Mouse (Mus musculus): ENCODE measurements around the gene Zfp775. TPM values are rescaled to one million over a fixed set of nuclear protein-coding genes. Genes with fewer than 3 reads are reported as not detected.
A peak's percentile ranks its signal among the peaks of the same experiment; 100 is the strongest.

Zfp775 gene
- 11.4 and 13.8 TPM in 2 replicates for polyA plus RNA-seq (2015; fragmentation: Nextera tagmentation; extraction: Ambion mirVana)

DNA sequence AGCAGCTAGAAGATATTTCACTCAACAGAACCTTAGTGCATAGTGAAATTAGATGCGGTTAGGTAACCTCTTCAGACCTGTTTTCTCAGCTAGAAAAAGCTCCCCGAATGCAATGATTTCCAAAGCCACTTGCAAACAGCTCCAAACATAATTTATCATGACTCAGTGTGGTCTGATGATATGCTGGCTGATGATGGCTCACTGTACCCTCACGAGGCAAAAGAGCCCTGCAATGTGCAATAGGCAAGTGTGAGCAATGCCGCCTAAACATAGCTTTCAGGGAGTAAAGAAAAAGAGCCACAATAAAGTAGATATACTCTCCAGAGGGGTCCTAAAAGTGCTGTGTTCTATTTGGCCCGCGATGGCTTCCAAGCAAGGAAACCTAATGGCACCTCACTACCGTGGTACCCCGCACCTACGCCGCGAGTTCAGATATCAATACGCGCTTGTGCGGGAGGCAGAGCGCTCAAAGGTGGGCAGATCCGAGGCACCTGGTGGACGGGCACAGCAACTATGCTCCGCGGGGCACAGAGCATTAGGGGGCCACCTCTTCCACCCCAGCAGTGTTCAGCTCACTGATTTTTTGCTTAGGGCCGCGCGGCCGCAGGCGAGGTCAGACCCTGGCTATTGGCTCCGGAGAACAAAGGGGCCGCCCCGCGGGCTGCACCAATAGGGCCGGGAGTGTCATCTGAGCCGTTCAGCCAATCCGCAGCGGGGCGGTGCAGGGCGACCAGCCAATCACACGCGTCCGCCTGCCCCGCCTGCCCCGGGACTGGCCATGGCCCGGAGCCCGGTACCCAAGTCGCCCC is at the start of gene Zfp775:
Gene Zfp775 (plus strand): TSS at position 793 of the 809 bp plus-strand sequence.
- Histone ChIP-seq H3K27ac (ENCODE audit: low read depth, low read length) (peak within 1 kb of the TSS; percentile 93), H3K4me1 (ENCODE audit: control insufficient read depth, insufficient read depth, low read depth, low read length) (peaks cover 14% of the 10 kb centered on the region), H3K4me2 (ENCODE audit: low read length) (peak within 1 kb of the TSS; percentile 91), H3K4me3 (ENCODE audit: low read length) (peak within 1 kb of the TSS; percentile 74), H3K9me3 (ENCODE audit: control insufficient read depth, low read length) (peaks cover 14% of the 10 kb centered on the region), H3K27me3 (replicated peaks; ENCODE audit: control insufficient read depth, insufficient read depth, low read length) (no peaks in the 10 kb centered on the region), H3K36me3 (ENCODE audit: control insufficient read depth, insufficient read depth, low read length) (peaks cover 29% of the 10 kb centered on the region), H3K9ac (ENCODE audit: low read depth, low read length) (peak within 1 kb of the TSS; percentile 97)
- 3% methylated on average over 42 of the region's 42 CpGs for WGBS
- peak; percentile 99 for ATAC-seq

GRCm38 (mm10) chr6:48552918-48553317 is 48.9 kb upstream of the Zfp775 start:
- H3K36me3 ChIP-seq (ENCODE audit: control insufficient read depth, insufficient read depth, low read length) = no peaks in the 10 kb centered on the region; the same call in 1 of the 2 replicates
- peaks cover 9% of the 10 kb centered on the region for H3K4me1 ChIP-seq (ENCODE audit: control insufficient read depth, insufficient read depth, low read depth, low read length)
- H3K27me3 ChIP-seq (replicated peaks; ENCODE audit: control insufficient read depth, insufficient read depth, low read length) = no peaks in the 10 kb centered on the region
- ATAC-seq = no peak
- no peak overlapping the region for H3K27ac ChIP-seq (ENCODE audit: low read depth, low read length)
- H3K4me2 ChIP-seq (ENCODE audit: low read length) = no peak overlapping the region
- WGBS = 63% methylated on average over 4 of the region's 4 CpGs
- H3K9me3 ChIP-seq (ENCODE audit: control insufficient read depth, low read length) = no peaks in the 10 kb centered on the region
- no peak overlapping the region for H3K9ac ChIP-seq (ENCODE audit: low read depth, low read length)
- H3K4me3 ChIP-seq (ENCODE audit: low read length) = no peak overlapping the region

DNA sequence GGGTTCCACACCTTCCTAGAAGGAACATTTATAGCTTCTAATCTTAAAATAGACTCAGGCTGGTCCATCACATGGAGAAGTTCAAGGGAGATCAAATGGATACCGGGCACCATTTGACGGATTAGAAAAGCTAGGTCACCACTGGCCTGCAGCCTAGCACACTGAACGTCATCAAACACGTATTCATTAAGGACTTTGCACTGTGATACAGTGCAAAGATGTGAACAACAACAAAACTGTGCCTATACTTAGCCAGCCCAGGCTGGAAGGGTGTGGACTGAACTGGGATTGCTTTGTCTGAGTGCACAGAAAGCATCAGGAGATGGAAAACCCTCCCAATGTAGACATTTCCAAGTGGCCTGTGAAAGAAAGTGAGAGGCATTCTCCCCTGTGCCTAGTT is 48.0 kb upstream of the Zfp775 start:
- WGBS = 71% methylated on average over 4 of the region's 4 CpGs
- peak overlapping the region; percentile 62 for H3K4me3 ChIP-seq (ENCODE audit: low read length)
- ATAC-seq = peak; percentile 19

GRCm38 (mm10) chr6:48554280-48555103 is 47.4 kb upstream of the Zfp775 start, which contains the start of gene Lrrc61:
Gene Lrrc61 (plus strand): TSS chr6:48554796.
- peak within 1 kb of the TSS; percentile 82 for H3K9ac ChIP-seq (ENCODE audit: low read depth, low read length)
- WGBS = under 1% methylated on average over 39 of the region's 39 CpGs

More for the DNA sequence above, 48.0 kb upstream of the Zfp775 start:
- no peaks in the 10 kb centered on the region for H3K27me3 ChIP-seq (replicated peaks; ENCODE audit: control insufficient read depth, insufficient read depth, low read length)
- peaks cover 9% of the 10 kb centered on the region for H3K4me1 ChIP-seq (ENCODE audit: control insufficient read depth, insufficient read depth, low read depth, low read length)
- no peaks in the 10 kb centered on the region for H3K9me3 ChIP-seq (ENCODE audit: control insufficient read depth, low read length)
- peak overlapping the region; percentile 94 for H3K27ac ChIP-seq (ENCODE audit: low read depth, low read length)
- H3K4me2 ChIP-seq (ENCODE audit: low read length) = peak overlapping the region; percentile 76
- H3K36me3 ChIP-seq (ENCODE audit: control insufficient read depth, insufficient read depth, low read length) = no peaks in the 10 kb centered on the region; the same call in 1 of the 2 replicates
- peak overlapping the region; percentile 82 for H3K9ac ChIP-seq (ENCODE audit: low read depth, low read length)

DNA sequence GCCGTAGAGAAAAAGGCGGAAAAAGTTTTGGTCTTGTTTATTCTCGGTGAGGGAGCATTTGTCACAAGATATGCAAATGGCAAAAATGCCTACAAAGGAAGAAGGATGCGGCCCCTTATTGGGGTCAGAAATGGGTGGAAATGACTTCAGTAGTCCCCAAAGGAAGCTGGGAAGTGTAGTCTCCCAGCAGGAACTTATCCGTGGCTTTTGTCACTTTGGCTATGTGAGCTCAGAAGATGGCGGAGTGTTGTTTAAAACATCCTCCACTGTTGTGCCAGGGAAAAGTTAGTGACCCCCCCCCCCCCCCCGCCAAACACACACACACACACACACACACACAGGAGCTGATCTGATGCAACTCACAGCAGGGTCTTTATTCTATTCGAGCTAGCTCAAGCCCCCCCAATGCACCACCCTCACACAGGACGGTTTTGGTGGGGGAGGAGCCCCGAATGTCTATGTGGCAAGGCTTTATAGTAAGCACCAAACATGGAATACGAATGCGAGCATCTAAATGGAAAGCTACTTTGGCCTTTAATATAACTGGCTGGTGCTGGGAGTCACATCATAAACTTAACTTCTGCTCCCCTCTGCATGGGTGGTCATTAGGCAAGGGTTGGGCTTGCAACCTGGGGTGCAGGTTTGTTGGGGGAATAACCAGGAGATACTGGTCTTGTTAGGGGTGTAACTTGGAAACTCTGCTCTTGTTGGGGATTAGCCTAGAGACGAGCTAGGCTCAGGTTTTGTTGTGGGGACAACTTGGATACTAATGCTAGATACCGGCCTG is 46.6 kb upstream of the Zfp775 start:
- peak overlapping the region; percentile 94 for H3K27ac ChIP-seq (ENCODE audit: low read depth, low read length)
- no peaks in the 10 kb centered on the region for H3K27me3 ChIP-seq (replicated peaks; ENCODE audit: control insufficient read depth, insufficient read depth, low read length)
- ATAC-seq = peak; percentile 87
- no peaks in the 10 kb centered on the region for H3K9me3 ChIP-seq (ENCODE audit: control insufficient read depth, low read length)
- 30% methylated on average over 13 of the region's 14 CpGs for WGBS
- H3K36me3 ChIP-seq (ENCODE audit: control insufficient read depth, insufficient read depth, low read length) = no peaks in the 10 kb centered on the region; the same call in 1 of the 2 replicates
- H3K4me2 ChIP-seq (ENCODE audit: low read length) = peak overlapping the region; percentile 76
- H3K4me3 ChIP-seq (ENCODE audit: low read length) = peak overlapping the region; percentile 62
- peak overlapping the region; percentile 82 for H3K9ac ChIP-seq (ENCODE audit: low read depth, low read length)
- peaks cover 9% of the 10 kb centered on the region for H3K4me1 ChIP-seq (ENCODE audit: control insufficient read depth, insufficient read depth, low read depth, low read length)

More at GRCm38 (mm10) chr6:48554280-48555103, 47.4 kb upstream of the Zfp775 start, which contains the start of gene Lrrc61:
- Histone ChIP-seq H3K4me2 (ENCODE audit: low read length) (peak within 1 kb of the TSS; percentile 76), H3K4me1 (ENCODE audit: control insufficient read depth, insufficient read depth, low read depth, low read length) (peaks cover 9% of the 10 kb centered on the region), H3K4me3 (ENCODE audit: low read length) (peak within 1 kb of the TSS; percentile 62), H3K27me3 (replicated peaks; ENCODE audit: control insufficient read depth, insufficient read depth, low read length) (no peaks in the 10 kb centered on the region), H3K9me3 (ENCODE audit: control insufficient read depth, low read length) (no peaks in the 10 kb centered on the region), H3K36me3 (ENCODE audit: control insufficient read depth, insufficient read depth, low read length) (no peaks in the 10 kb centered on the region; the same call in 1 of the 2 replicates), H3K27ac (ENCODE audit: low read depth, low read length) (peak within 1 kb of the TSS; percentile 94)
- peak; percentile 95 for ATAC-seq

GRCm38 (mm10) chr6:48555956-48556355 is 45.9 kb upstream of the Zfp775 start:
- no peaks in the 10 kb centered on the region for H3K9me3 ChIP-seq (ENCODE audit: control insufficient read depth, low read length)
- WGBS = 87% methylated on average over 3 of the region's 3 CpGs
- H3K27me3 ChIP-seq (replicated peaks; ENCODE audit: control insufficient read depth, insufficient read depth, low read length) = no peaks in the 10 kb centered on the region
- H3K9ac ChIP-seq (ENCODE audit: low read depth, low read length) = no peak overlapping the region
- no peak overlapping the region; the same call in 1 of the 2 replicates for H3K4me3 ChIP-seq (ENCODE audit: low read length)
- no peak for ATAC-seq
- peak overlapping the region; percentile 76 for H3K4me2 ChIP-seq (ENCODE audit: low read length)
- peaks cover 9% of the 10 kb centered on the region for H3K4me1 ChIP-seq (ENCODE audit: control insufficient read depth, insufficient read depth, low read depth, low read length)
- no peaks in the 10 kb centered on the region; the same call in 1 of the 2 replicates for H3K36me3 ChIP-seq (ENCODE audit: control insufficient read depth, insufficient read depth, low read length)
- H3K27ac ChIP-seq (ENCODE audit: low read depth, low read length) = no peak overlapping the region

- H3K27ac ChIP-seq (ENCODE audit: low read depth, low read length) = no peak overlapping the region
- H3K4me2 ChIP-seq (ENCODE audit: low read length) = no peak overlapping the region
- H3K9me3 ChIP-seq (ENCODE audit: control insufficient read depth, low read length) = no peaks in the 10 kb centered on the region
- H3K4me3 ChIP-seq (ENCODE audit: low read length) = no peak overlapping the region
- WGBS = 93% methylated on average over 4 of the region's 4 CpGs
- H3K27me3 ChIP-seq (replicated peaks; ENCODE audit: control insufficient read depth, insufficient read depth, low read length) = no peaks in the 10 kb centered on the region
- no peak for ATAC-seq
- no peak overlapping the region for H3K9ac ChIP-seq (ENCODE audit: low read depth, low read length)
- H3K36me3 ChIP-seq (ENCODE audit: control insufficient read depth, insufficient read depth, low read length) = peaks cover 11% of the 10 kb centered on the region
- peaks cover 3% of the 10 kb centered on the region; the same call in 1 of the 2 replicates for H3K4me1 ChIP-seq (ENCODE audit: control insufficient read depth, insufficient read depth, low read depth, low read length)
Measured at GRCm38 (mm10) chr6:48565693-48566310, 36.1 kb upstream of the Zfp775 start.

DNA sequence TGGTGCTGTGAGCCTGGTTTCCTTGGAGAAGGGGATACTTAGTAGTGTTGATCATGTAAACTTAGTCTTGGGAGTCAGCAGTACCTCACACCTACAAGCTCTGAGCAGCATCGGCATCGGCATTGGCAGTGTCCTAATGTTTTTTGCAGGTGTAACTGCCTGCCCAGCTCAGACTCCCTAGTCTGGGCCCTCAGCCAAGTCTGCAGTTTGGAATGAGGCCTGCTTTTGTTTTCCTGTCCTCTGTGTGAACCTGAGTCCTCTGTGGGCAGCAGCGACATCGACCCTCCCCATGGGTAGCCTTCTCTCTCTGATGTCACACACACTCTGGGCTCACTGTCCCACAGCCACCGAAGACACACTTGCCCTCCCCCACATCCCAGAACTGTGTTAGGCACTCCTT is 35.6 kb upstream of the Zfp775 start:
- Histone ChIP-seq H3K9me3 (ENCODE audit: control insufficient read depth, low read length) (no peaks in the 10 kb centered on the region), H3K4me3 (ENCODE audit: low read length) (no peak overlapping the region), H3K9ac (ENCODE audit: low read depth, low read length) (no peak overlapping the region), H3K27me3 (replicated peaks; ENCODE audit: control insufficient read depth, insufficient read depth, low read length) (no peaks in the 10 kb centered on the region), H3K27ac (ENCODE audit: low read depth, low read length) (no peak overlapping the region), H3K36me3 (ENCODE audit: control insufficient read depth, insufficient read depth, low read length) (peaks cover 11% of the 10 kb centered on the region), H3K4me1 (ENCODE audit: control insufficient read depth, insufficient read depth, low read depth, low read length) (peaks cover 3% of the 10 kb centered on the region; the same call in 1 of the 2 replicates), H3K4me2 (ENCODE audit: low read length) (no peak overlapping the region)
- no peak for ATAC-seq
- WGBS = 48% methylated on average over 5 of the region's 5 CpGs

All from hindbrain, embryonic 16.5 days (tissue).